Mouse (Mus musculus) small intestine, adult 2 months (tissue): ENCODE results near the gene Polg.

Source experiments
- CTCF ChIP-seq: fragments of 200-500 bp; IDR thresholded peaks from 2 replicates; pipeline ENCODE4 v1.5.1; 2012; ENCODE audit warnings: low read depth, mild to moderate bottlenecking, control low read depth, inconsistent platforms, low read length, moderate library complexity, mixed read lengths; ENCODE audit not compliant: insufficient replicate concordance, insufficient read length; ENCODE audit errors: extremely low read depth
- POLR2A ChIP-seq: fragments of 200-500 bp; IDR thresholded peaks from 2 replicates; pipeline ENCODE4 v1.6.1; 2012; ENCODE audit warnings: low read depth, mild to moderate bottlenecking, control low read depth, inconsistent platforms, low read length, moderate library complexity

GRCm38 (mm10) chr7:79512496-79512895 is 46.3 kb upstream of the Polg start:
- TF ChIP-seq CTCF (no peak), POLR2A (no peak)
